Mouse (Mus musculus) cortical plate, adult 2 months (tissue): Measurements from ENCODE around the gene Htt.

Experiments
- CTCF ChIP-seq: fragments of 200-500 bp; IDR thresholded peaks from 2 replicates; pipeline ENCODE4 v1.5.1; 2011; ENCODE audit warnings: mild to moderate bottlenecking, control low read depth, low read length; ENCODE audit not compliant: insufficient read depth; ENCODE audit errors: extremely low read depth
- POLR2A ChIP-seq: fragments of 200-500 bp; IDR thresholded peaks from 2 replicates; pipeline ENCODE4 v1.6.1; 2011; ENCODE audit warnings: mild to moderate bottlenecking, low read length, control low read depth; ENCODE audit not compliant: insufficient read depth; ENCODE audit errors: extremely low read depth

GRCm38 (mm10) chr5:34822431-34823149 is 61.0 kb downstream of the Htt start:
- TF ChIP-seq CTCF (no peak), POLR2A (no peak)
